Mouse (Mus musculus): ENCODE measurements around the gene Nebl.
A peak's percentile ranks its signal among the peaks of the same experiment; 100 is the strongest.

The Nebl gene

DNA sequence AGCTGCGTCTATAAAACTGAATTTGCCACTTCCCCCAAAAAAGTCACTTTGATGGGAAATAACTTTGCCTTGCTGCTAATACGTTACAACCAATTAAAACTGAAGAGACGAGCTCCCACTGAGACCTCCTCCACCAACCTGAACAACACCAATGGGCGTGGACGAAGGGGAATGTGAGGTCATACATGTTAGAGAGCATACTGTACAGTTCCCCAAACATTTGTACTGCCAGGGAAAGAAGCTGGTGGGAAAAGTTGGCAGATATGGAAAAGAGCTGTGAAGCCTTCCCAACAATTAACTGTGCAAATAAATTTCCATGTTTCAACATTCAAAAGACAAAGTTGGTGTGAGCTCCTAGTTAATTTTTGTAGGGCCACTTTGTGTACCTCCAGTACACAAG is 25.3 kb downstream of the Nebl start:
- DNase-seq (ENCODE audit: low spot score): no peak

DNA sequence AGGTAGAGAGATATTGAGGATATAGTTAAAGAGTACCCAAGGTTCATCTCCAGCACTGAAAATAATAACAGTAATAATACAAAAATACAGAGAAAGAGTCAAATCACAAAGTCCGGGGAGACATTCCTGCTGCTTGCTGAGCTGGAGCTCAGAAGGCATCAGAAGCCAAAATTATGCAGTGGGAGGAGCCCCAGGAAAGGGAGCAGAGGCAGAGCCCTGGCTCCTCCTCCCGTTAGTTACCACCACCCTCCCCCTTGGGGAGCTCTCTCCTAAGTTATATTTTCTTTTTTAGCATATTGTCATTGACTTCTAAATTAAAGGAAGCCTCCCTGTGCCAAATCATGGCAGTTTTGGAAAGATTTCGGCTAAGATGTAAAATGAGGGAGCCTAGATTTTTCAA is 25.8 kb downstream of the Nebl start:
- DNase-seq (ENCODE audit: low spot score): no peak

DNA sequence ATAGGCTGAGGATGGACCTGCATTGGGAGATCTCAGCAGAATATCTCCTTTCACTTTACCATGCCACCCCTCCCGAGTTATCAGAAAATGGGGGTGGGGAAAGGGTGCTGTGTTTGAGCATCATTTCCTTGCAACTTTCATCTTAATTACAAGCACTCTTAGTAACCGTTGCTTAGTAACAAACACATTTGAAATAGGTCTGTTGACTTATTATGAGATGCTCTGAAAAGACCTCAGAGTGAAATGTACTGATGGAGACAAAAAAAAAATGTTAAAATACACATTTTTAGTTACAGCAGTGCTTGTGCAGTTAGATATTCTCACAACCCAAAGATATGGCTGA is 28.1 kb downstream of the Nebl start:
- no peak for DNase-seq (ENCODE audit: low spot score)

DNA sequence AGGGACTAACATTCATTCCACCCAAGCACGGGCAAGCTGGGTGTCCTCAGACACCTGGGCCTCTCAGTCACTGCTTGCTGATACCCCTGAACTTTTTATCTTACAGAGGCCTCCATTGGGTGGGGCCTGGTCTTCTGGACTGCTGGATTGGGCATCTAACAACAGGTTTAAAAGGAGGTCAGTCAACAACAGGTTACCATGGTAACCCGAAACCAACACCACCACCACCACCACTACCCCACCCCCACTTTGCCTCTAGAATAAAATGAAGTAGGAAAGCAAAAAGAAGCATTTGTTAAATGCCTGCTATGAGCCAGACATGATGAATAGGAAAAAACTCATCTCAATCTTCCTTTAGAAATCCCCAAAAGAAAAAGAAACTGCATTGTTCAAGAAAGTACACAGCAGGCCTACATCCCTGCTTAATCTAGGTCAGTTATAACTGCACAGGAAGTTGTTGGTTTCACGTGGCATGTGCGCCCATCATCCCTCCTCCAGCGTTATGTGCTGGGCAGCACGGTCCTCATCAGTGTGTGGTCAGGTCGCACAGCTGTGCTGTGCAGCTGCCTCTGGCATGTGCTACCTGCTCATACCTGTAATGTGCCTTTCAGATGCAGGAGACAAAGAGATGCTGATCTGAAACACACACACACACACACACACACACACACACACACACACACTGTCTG is 28.6 kb downstream of the Nebl start:
- no peak for DNase-seq (ENCODE audit: low spot score)

DNA sequence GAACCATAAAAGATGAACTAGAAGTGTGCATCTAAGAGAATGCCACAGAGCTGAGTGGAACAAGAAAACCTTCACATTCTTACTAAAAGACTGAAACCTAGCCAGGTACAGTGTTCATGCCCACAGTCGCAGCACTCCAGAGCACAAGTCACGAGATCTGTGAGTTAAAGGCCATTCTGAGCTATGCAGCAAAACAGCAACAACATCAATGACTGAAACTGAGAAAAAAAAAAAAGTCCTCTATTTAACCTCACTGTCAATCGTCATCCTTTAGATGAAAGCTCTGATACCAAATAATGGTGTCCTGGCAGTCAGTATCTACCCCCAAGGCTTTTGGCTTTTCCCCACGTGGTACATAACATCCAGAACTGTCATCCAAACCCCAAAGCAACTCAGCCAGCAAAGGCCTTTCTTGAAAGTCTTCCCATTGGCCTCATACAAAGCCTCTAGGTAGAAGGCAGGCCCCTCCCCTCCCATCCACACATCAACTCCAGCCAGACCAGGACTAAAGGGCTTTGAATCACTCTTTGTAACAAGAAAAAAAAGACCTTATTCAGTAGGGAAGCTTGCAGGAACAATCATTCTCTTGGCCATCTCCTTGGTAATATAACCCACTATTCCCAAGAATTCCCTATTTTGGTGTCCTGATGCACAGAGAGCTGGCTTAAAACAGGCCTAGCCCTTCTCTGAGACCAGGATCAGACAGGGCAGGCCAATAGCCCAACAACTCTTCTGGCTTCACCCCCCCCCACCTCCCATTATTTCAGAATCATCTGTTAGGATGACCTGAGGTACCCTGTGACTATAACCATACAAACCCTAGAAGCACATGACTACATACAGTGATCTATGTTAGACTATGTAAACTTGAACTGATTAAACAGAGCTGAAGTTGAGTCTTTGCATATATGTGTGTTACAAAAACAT is 32.8 kb downstream of the Nebl start:
- DNase-seq (ENCODE audit: low spot score): no peak

DNA sequence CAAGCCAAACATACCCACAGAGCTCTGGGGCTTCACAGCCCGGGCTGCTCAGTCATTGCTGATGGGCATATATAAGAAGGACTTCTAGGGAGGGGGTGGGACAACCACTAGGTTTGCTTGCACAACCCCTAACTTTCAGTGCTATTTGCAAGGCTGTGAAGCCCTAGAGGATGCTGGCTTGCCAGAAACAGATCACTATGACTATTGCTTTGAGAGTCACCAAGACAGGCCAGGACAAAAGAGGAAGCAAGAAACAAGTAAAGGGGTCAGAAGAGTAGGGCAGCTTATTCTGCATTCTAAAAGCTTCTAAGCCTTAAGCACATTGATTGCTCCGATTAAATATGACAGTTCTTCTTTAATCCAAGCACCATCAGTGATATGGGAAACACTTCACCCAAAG is 38.3 kb downstream of the Nebl start:
- DNase-seq (ENCODE audit: low spot score): no peak

DNA sequence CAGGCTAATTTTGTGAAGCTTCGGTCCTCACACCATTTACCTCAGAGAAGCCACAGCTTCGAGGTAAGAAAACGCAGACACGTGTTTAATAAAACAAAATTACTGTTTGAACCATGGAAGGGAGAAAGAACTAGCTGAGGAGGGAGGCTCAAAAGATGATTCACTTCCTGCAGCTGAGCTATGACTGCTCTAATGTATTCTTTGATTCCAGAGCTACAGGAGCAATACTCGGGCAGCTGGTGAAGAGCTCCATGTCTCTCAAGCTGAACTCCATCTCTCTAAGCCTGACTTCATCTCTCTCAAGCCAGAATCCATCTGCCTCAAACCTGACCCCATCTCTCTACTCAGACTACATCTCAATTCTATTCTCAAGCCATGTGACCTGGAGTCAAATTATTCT is 41.0 kb downstream of the Nebl start:
- DNase-seq (ENCODE audit: low spot score): no peak

DNA sequence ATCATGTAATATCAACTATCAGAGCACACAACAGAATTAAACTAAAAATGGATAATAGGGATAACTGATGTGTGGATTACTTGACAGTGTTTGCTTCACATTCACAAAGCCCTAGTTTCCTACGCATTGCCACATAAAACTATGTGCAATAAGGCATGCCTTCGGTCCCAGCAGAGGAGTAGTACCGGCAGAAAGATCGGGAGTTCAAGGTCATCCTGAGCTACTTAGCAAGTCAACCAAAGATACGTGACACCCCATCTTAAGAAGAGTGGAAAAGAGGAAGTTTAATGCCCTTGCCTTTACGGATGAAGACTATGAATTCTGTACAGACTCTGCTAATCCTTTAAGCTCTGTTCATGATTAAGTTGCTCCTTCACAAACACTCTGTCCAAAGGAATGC is 44.1 kb downstream of the Nebl start:
- no peak for DNase-seq (ENCODE audit: low spot score)

DNA sequence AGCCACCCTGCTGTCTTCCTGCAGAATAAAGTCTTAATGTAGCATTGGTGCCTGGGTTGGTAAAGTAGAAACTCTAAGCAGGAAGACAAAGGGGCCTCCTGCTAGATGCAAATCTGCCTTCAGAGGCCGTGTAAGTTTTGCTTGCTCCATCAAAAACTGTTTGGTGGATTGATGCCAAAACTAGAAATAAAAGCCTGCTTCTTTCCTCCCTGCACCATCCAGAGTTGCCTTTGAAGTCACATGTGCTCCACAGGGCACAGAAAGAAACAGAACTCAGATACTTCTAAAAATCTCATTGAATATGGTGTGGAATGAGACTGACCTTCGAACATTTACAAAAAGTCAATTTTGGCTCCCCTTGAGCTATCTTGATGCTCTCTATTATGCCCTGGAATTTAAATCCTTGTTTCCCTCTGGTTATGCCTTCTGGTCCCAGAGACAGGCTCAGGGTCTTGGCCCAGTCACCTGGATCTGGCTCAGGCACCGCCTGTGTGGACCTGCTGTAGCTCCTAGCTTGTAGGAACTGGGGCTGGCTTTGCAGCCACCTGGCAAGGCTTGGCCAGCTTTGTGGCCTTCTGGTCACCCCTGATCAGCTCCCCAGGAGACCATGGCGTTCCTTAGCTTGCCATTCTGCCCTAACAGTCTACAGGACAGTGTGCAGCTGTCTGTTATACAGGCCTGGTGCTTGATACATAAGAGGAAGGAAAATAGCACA is 47.8 kb downstream of the Nebl start:
- DNase-seq (ENCODE audit: low spot score): no peak

DNA sequence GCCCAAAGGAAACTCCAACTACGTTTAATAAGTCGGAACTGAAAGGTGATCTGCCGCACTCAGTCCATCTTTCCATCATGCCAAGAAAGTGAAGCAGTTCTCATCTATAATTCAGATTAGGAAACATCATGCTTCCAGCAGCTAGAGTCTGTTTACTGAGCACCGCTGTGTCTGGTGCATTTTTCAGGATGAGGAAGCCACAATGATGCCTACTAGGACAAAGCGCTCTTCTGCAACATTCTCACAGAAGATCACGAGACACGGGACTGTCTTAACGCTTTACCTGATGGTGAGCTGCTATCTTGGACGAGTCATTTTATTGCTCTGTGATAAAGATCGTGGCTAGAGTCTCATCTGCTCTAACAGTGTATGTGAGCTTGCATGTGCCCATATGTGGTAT is 59.1 kb downstream of the Nebl start:
- no peak for DNase-seq (ENCODE audit: low spot score)

DNA sequence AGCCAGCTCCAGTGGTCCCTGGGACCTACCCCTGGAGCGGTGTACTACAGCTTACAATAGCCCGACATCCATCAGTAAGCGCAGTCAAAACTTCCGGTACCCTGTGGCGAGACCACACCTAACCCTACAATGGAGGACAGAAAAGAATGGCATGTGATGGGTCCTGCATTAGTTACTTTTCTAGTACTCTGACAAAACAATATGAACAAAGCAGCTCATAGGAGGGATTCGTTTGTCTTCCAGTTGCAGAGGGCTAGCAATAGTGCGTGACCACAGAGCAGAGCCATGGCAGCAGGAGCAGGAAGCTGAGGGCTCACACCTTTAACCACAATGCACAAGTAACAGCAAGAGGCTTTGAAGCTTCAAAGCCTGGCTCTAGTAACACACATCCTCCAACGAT is 59.7 kb downstream of the Nebl start:
- DNase-seq (ENCODE audit: low spot score): peak; percentile 13

DNA sequence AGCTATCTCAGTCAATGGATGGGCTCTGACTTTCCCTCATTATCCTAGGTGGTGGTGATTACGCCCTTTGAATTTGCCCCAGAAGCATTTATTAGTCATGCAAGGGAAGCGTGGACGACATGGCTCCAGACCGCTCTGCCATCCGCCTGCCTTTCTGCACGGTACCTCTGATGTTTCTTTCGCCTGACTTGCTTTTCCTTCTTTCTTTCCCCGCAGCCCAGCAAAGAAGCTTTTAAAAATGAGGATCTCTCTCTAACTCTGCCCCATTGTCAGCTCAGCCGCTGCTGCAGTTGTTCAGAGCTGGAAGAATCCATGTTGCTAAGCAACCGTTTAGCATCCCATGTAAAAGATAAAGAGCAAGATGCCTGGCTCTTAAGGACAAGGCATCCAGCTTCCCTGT is 61.3 kb downstream of the Nebl start:
- no peak for DNase-seq (ENCODE audit: low spot score)

DNA sequence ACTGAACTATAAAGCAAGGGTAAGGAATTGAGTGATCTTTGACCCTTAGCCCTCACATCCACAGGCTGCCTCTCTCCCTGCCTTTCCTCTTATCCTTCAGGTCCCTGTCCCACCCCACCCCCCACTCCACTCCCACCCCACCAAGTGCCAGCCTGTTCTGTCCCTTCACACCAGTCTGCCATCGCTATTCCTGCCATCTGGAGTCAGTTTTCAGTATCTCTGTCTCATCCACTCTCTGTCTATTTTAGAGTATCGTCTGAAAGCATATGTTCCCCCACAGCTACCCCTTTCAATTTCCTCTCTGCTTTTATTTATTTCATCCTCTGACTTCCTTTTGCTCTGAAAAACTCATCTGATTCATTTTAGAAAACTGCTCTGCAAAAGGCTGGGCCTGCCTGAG is 62.3 kb downstream of the Nebl start:
- no peak for DNase-seq (ENCODE audit: low spot score)

DNA sequence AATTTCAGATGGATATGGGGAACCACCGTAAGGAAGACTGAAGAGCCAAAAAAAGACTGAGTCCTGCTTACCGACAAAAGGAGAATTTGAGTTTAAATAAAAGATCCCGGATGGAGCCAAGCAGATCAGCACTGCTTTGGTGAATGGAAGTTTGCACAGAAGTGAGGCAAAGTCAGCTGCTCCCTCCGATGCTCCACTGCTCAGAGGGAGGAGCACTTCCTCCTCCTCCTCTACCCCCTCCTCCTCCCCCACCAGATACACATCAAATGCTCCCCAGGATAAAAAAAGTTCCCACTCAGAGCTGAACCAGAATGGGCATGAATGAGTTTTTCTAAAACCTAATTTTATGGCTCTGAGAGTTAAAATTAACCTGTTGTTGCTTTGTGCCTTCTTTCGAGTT is 73.1 kb downstream of the Nebl start:
- no peak for DNase-seq (ENCODE audit: low spot score)

DNA sequence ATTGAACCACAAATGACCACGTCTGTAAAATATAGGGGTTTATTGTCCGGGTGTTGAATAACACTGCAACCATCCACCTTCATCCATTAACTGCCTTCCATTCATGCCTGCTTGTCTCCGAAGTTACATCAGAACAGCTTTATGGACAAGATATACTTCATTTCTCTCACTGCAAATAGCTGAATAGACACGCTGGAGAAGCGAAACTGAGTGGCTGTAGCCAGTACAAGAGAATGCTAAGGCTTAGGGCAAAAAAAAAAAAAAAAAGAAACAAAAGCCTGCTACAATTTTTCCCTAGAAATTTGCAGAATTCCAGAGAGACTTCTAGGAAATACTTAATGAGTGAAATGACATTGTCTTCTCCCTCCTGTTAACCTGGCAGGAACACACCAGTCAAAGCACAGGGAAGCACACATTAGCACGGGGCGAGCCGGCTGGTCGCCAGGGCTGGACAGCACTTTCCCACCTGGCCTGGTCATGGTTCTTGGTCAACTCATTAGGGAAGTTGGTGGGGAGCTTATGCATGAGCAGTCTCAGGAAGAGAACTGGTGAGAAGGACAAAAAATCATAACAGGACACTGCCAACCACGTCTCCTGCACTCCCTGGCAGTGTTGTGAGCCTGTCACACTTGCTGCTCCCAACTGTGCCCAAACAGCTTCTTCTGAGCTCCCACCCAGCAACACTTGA is 81.0 kb downstream of the Nebl start:
- DNase-seq (ENCODE audit: low spot score): no peak

DNA sequence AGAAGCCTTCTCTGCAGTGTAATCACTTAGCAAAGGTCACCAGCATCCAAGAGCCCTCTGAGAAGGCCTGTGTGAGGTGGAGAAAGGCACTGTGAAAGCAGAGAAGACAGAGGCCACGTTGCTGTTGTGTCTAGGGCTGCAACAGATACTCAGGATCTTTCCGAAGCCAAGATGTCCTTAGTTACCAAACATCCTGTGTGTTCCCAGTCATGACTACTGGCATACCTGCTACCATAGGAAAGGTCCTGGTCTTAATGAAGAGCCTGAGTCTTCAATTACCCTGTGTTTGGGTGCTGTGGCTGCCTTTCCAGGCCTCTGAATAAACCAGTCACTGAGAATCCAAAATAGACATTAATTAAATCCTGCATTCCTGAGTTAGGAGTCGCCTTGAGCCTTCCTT is 81.5 kb downstream of the Nebl start:
- DNase-seq (ENCODE audit: low spot score): no peak

DNA sequence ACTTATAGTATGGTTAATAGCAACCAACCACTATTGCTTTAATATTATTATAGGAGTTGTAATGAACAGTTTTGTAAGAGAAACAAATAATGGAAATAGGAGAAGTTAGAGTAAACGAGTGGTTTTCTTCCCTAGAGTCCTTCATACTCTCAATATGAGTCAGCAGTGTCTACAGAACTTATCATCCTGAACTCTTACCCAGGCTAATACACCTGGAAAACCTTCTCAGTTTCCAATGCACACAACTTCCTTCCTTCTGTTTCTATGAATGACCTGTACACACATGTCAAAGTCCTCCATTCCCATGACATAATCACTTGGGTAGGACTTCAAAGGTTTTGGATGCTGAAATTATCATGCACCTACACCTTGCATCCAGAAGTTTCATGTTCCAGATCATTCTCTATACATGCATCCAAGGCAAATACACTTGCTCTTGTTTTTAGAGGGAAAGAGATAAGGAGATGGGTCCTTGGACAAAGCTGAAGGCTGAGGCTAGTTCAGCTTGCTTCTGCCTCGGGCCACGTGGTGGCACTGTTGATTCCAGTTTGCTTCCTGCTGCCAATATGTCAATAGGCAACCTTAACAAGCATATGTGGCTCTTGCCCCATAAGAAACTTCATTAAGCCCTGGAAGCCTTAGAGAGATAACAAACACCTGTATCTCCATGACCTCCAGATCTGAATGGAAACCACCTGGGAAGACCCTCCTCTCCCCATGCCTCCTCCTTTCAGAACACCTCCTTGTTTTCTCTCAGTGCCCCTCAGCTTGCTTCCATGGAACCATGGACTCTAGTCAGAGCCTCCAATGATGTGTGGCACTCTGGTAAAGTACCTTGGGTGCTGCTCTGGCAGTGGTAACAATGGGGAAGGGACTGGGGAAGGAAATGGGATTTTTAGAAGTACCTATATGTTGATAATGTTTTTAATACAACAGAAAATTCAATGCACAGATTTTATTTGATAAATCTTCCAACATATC is 86.7 kb downstream of the Nebl start:
- DNase-seq (ENCODE audit: low spot score): peak; percentile 71

DNA sequence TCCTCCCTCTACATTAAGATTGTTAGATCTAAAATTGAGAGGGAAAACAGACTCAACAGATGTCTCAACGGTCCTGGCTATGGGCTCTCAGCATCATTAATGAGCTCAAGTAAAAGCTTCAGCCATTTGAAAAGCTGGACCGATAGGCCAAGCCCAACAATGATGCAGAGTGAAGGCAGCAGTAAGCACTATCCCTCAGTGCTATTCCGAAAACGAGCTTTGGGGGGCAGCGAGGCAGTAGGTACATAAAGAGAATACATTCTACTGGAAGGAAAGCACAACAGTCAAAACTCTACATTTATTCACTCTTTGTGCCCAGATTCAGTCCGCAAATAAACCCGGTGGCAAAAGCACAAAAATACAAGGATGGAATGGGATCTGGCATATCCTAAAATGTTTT is 87.4 kb downstream of the Nebl start:
- DNase-seq (ENCODE audit: low spot score): no peak

DNA sequence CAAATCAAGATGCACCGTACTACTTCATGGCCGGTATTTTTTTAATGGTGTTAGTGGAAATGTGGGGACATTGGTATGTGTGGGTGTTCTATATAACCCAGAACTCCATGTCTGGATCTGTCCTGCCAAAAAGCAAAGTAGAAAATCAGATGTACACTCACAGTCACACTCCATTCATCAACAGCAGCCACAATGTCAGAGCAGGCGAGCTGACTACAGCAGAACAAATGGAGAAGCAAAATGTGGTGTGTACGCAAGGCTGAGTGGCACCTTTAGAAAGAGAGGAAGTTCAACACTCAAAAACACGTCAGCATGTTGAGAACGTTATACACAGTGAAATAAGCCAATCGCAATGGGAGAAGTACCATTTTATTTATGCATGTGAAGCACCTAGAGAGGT is 88.5 kb downstream of the Nebl start:
- DNase-seq (ENCODE audit: low spot score): no peak

DNA sequence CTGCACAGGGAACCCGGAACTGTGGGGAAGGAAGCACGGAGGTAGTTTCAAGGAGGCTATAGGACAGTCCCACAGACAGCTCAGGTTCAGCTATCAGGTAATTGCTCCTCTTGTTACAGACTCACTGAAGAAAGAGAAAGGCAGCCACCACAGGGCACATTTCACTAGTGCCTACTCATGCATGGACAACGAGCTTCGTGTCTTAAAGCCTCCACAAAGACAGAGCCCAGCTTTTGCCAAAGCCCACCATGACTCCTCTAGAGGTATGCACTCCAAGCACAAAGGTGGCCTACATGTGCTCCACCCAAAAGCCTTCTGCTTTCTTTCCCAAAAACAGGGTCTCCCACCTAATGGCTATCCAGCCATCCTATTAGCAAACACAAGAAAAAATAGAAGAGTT is 90.4 kb downstream of the Nebl start:
- DNase-seq (ENCODE audit: low spot score): no peak

DNA sequence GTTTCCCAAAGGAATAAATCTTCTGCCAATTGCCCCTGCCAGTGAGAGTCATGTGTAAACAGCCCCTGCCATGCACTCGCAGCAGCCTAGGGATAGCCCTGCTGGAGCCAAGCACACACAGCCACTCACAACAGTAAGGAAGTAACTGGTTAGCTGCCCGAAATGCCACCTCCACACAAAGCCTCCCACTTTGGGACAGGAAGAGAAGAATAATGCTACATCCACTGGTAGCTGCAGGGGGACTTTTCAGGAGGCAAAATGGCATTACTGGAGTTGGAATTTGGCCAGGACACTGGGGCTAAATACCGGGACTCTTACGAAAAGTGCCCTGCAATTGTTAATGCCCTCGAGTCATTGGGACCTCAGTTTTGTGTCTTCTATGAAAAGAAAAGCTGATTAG is 92.6 kb downstream of the Nebl start:
- DNase-seq (ENCODE audit: low spot score): no peak

Measured in lung, postnatal 25 days (tissue).